Mouse (Mus musculus): Measurements from ENCODE around the gene Pnkd. TPM values are rescaled to one million over a fixed set of nuclear protein-coding genes. Genes with fewer than 3 reads are reported as not detected.
"Not testable (repeated sequence)": the region's sequence is repeated elsewhere in the genome, so short reads cannot be mapped to it uniquely, and the experiment has no call there.

The Pnkd gene
- polyA plus RNA-seq, 1 experiment from 2014 or later: 112 TPM

GRCm38 (mm10) chr1:74280591-74281325 lies 4.0 kb upstream of the Pnkd start:
- Histone ChIP-seq H3K27ac (no peak overlapping the region), H3K4me3 (no peak overlapping the region), H3K4me1 (peaks cover 18% of the 10 kb centered on the region), H3K4me2 (replicated peaks) (no peak overlapping the region), H3K9ac (0 out of 2 replicates have a peak overlapping the region, but pooled peaks have one; percentile 14), H3K9me3 (no peaks in the 10 kb centered on the region), H3K36me3 (peaks cover 50% of the 10 kb centered on the region), H3K27me3 (no peaks in the 10 kb centered on the region)
- WGBS: 92% methylated on average over 14 of the region's 14 CpGs
- ATAC-seq (ENCODE audit: low FRiP score, low read depth): no peak

GRCm38 (mm10) chr1:74281372-74281771 lies 3.4 kb upstream of the Pnkd start:
- Histone ChIP-seq H3K36me3 (peaks cover 50% of the 10 kb centered on the region), H3K9me3 (no peaks in the 10 kb centered on the region), H3K4me2 (replicated peaks) (no peak overlapping the region), H3K9ac (0 out of 2 replicates have a peak overlapping the region, but pooled peaks have one; percentile 14), H3K4me3 (no peak overlapping the region), H3K27ac (no peak overlapping the region), H3K4me1 (peaks cover 24% of the 10 kb centered on the region), H3K27me3 (no peaks in the 10 kb centered on the region)
- WGBS: 86% methylated on average over 2 of the region's 2 CpGs
- no peak for ATAC-seq (ENCODE audit: low FRiP score, low read depth)

GRCm38 (mm10) chr1:74281886-74282285 lies 2.8 kb upstream of the Pnkd start:
- ATAC-seq (ENCODE audit: low FRiP score, low read depth): no peak
- Histone ChIP-seq H3K4me1 (peaks cover 29% of the 10 kb centered on the region), H3K36me3 (peaks cover 50% of the 10 kb centered on the region), H3K27ac (no peak overlapping the region), H3K4me2 (replicated peaks) (no peak overlapping the region), H3K9me3 (no peaks in the 10 kb centered on the region), H3K27me3 (no peaks in the 10 kb centered on the region), H3K9ac (no peak overlapping the region; the same call in 1 of the 2 replicates), H3K4me3 (no peak overlapping the region)
- 96% methylated on average over 8 of the region's 8 CpGs for WGBS

GRCm38 (mm10) chr1:74282896-74283625 lies 1.7 kb upstream of the Pnkd start:
- Histone ChIP-seq H3K9ac (peak overlapping the region; percentile 43; the same call in 1 of the 2 replicates), H3K36me3 (peaks cover 53% of the 10 kb centered on the region)

GRCm38 (mm10) chr1:74283686-74284463 lies 855 bp upstream of the Pnkd start:
- H3K36me3 ChIP-seq: peaks cover 55% of the 10 kb centered on the region
- H3K4me1 ChIP-seq: peaks cover 29% of the 10 kb centered on the region
- 12% methylated on average over 15 of the region's 15 CpGs for WGBS
- H3K27ac ChIP-seq: peak overlapping the region; percentile 84
- no peaks in the 10 kb centered on the region for H3K27me3 ChIP-seq
- peak overlapping the region; percentile 88 for H3K4me2 ChIP-seq (replicated peaks)
- no peaks in the 10 kb centered on the region for H3K9me3 ChIP-seq
- peak; percentile 55; the same call in 1 of the 2 replicates for ATAC-seq (ENCODE audit: low FRiP score, low read depth)
- peak overlapping the region; percentile 77 for H3K4me3 ChIP-seq
- peak overlapping the region; percentile 86 for H3K9ac ChIP-seq

More at GRCm38 (mm10) chr1:74282896-74283625, 1.7 kb upstream of the Pnkd start:
- no peak for ATAC-seq (ENCODE audit: low FRiP score, low read depth)
- no peak overlapping the region for H3K27ac ChIP-seq
- H3K4me3 ChIP-seq: no peak overlapping the region; the same call in 1 of the 2 replicates
- H3K4me2 ChIP-seq (replicated peaks): peak overlapping the region; percentile 88
- no peaks in the 10 kb centered on the region for H3K9me3 ChIP-seq
- peaks cover 29% of the 10 kb centered on the region for H3K4me1 ChIP-seq
- no peaks in the 10 kb centered on the region for H3K27me3 ChIP-seq
- 89% methylated on average over 10 of the region's 10 CpGs for WGBS

- peak overlapping the region; percentile 76 for H3K9ac ChIP-seq
- H3K4me1 ChIP-seq: peaks cover 33% of the 10 kb centered on the region
- peak overlapping the region; percentile 77 for H3K4me3 ChIP-seq
- no peak overlapping the region; the same call in 1 of the 2 replicates for H3K27ac ChIP-seq
- H3K9me3 ChIP-seq: no peaks in the 10 kb centered on the region
- H3K27me3 ChIP-seq: no peaks in the 10 kb centered on the region
- no peak; the same call in 1 of the 2 replicates for ATAC-seq (ENCODE audit: low FRiP score, low read depth)
- H3K4me2 ChIP-seq (replicated peaks): peak overlapping the region; percentile 83
- H3K36me3 ChIP-seq: peaks cover 55% of the 10 kb centered on the region
- WGBS: 3% methylated on average over 23 of the region's 23 CpGs
Observed at GRCm38 (mm10) chr1:74285212-74286010, 681 bp downstream of the Pnkd start.

- not testable (repeated sequence) for H3K9me3 ChIP-seq; H3K4me3 ChIP-seq; H3K27ac ChIP-seq; H3K9ac ChIP-seq; ATAC-seq (ENCODE audit: low FRiP score, low read depth); H3K4me2 ChIP-seq (replicated peaks); H3K27me3 ChIP-seq
- 59% methylated on average over 15 of the region's 17 CpGs for WGBS
- Histone ChIP-seq H3K4me1 (peaks cover 33% of the 10 kb centered on the region), H3K36me3 (peaks cover 54% of the 10 kb centered on the region)
Observed at GRCm38 (mm10) chr1:74286869-74287607, 2.3 kb downstream of the Pnkd start.

GRCm38 (mm10) chr1:74288327-74288726 lies 3.6 kb downstream of the Pnkd start:
- WGBS: 76% methylated on average over 4 of the region's 4 CpGs
- no peaks in the 10 kb centered on the region for H3K27me3 ChIP-seq
- no peak overlapping the region for H3K4me3 ChIP-seq
- peak overlapping the region; percentile 31; the same call in 1 of the 2 replicates for H3K9ac ChIP-seq
- no peak overlapping the region for H3K4me2 ChIP-seq (replicated peaks)
- no peak for ATAC-seq (ENCODE audit: low FRiP score, low read depth)
- no peak overlapping the region for H3K27ac ChIP-seq
- peaks cover 25% of the 10 kb centered on the region for H3K4me1 ChIP-seq
- no peaks in the 10 kb centered on the region for H3K9me3 ChIP-seq
- H3K36me3 ChIP-seq: peaks cover 54% of the 10 kb centered on the region

GRCm38 (mm10) chr1:74289248-74289647 lies 4.5 kb downstream of the Pnkd start:
- H3K27ac ChIP-seq: no peak overlapping the region
- 84% methylated on average over 9 of the region's 9 CpGs for WGBS
- ATAC-seq (ENCODE audit: low FRiP score, low read depth): no peak
- H3K4me2 ChIP-seq (replicated peaks): no peak overlapping the region
- no peaks in the 10 kb centered on the region for H3K27me3 ChIP-seq
- H3K4me3 ChIP-seq: no peak overlapping the region
- peaks cover 64% of the 10 kb centered on the region for H3K36me3 ChIP-seq
- no peaks in the 10 kb centered on the region for H3K9me3 ChIP-seq
- H3K4me1 ChIP-seq: peaks cover 21% of the 10 kb centered on the region
- H3K9ac ChIP-seq: no peak overlapping the region

GRCm38 (mm10) chr1:74289740-74290139 lies 5.0 kb downstream of the Pnkd start:
- no peak overlapping the region for H3K4me2 ChIP-seq (replicated peaks)
- no peak overlapping the region for H3K4me3 ChIP-seq
- WGBS: 81% methylated on average over 2 of the region's 2 CpGs
- H3K9ac ChIP-seq: 0 out of 2 replicates have a peak overlapping the region, but pooled peaks have one; percentile 8
- H3K4me1 ChIP-seq: peaks cover 21% of the 10 kb centered on the region
- ATAC-seq (ENCODE audit: low FRiP score, low read depth): no peak
- H3K9me3 ChIP-seq: no peaks in the 10 kb centered on the region
- H3K27ac ChIP-seq: no peak overlapping the region
- peaks cover 65% of the 10 kb centered on the region for H3K36me3 ChIP-seq
- H3K27me3 ChIP-seq: no peaks in the 10 kb centered on the region

Measured in limb, embryonic 13.5 days (tissue).